Mouse (Mus musculus): ENCODE results near the gene Pi4kb.
A peak's percentile ranks its signal among the peaks of the same experiment; 100 is the strongest.
"Not testable (repeated sequence)": the region's sequence is repeated elsewhere in the genome, so short reads cannot be mapped to it uniquely, and the experiment has no call there.

The Pi4kb gene

GRCm38 (mm10) chr3:94974528-94975422 is at the start of gene Pi4kb:
Gene Pi4kb (plus strand): TSS chr3:94974731.
- ATAC-seq (ENCODE audit: low TSS enrichment): peak; percentile 87

GRCm38 (mm10) chr3:94926301-94926736 is 48.2 kb upstream of the Pi4kb start:
- not testable (repeated sequence) for ATAC-seq (ENCODE audit: low TSS enrichment)

- ATAC-seq (ENCODE audit: low TSS enrichment): not testable (repeated sequence)
These were observed 45.6 kb upstream of the Pi4kb start for GRCm38 (mm10) chr3:94928979-94929378.

- ATAC-seq (ENCODE audit: low TSS enrichment): not testable (repeated sequence)
These were observed 43.9 kb upstream of the Pi4kb start for GRCm38 (mm10) chr3:94930386-94931266.

GRCm38 (mm10) chr3:94931427-94932082 is 43.0 kb upstream of the Pi4kb start:
- ATAC-seq (ENCODE audit: low TSS enrichment): not testable (repeated sequence)

GRCm38 (mm10) chr3:94932279-94932678 is 42.3 kb upstream of the Pi4kb start:
- not testable (repeated sequence) for ATAC-seq (ENCODE audit: low TSS enrichment)

- peak; percentile 67; the same call in 1 of the 2 replicates for ATAC-seq (ENCODE audit: low TSS enrichment)
These were observed 41.5 kb upstream of the Pi4kb start, which contains the start of gene Selenbp1 for GRCm38 (mm10) chr3:94932809-94933564. Gene Selenbp1 (plus strand): TSS chr3:94933056.

GRCm38 (mm10) chr3:94933604-94934003 is 40.9 kb upstream of the Pi4kb start:
- not testable (repeated sequence) for ATAC-seq (ENCODE audit: low TSS enrichment)

- not testable (repeated sequence) for ATAC-seq (ENCODE audit: low TSS enrichment)
These were observed 40.0 kb upstream of the Pi4kb start for GRCm38 (mm10) chr3:94934564-94934963.

- ATAC-seq (ENCODE audit: low TSS enrichment): not testable (repeated sequence)
These were observed 39.2 kb upstream of the Pi4kb start for GRCm38 (mm10) chr3:94935332-94935731.

GRCm38 (mm10) chr3:94936147-94936546 is 38.4 kb upstream of the Pi4kb start:
- not testable (repeated sequence) for ATAC-seq (ENCODE audit: low TSS enrichment)

GRCm38 (mm10) chr3:94937194-94937593 is 37.3 kb upstream of the Pi4kb start:
- ATAC-seq (ENCODE audit: low TSS enrichment): not testable (repeated sequence)

- not testable (repeated sequence) for ATAC-seq (ENCODE audit: low TSS enrichment)
These were observed 34.5 kb upstream of the Pi4kb start for GRCm38 (mm10) chr3:94940033-94940432.

- ATAC-seq (ENCODE audit: low TSS enrichment): not testable (repeated sequence)
These were observed 32.1 kb upstream of the Pi4kb start for GRCm38 (mm10) chr3:94942211-94942967.

GRCm38 (mm10) chr3:94943706-94944105 is 30.8 kb upstream of the Pi4kb start:
- ATAC-seq (ENCODE audit: low TSS enrichment): peak; percentile 65; the same call in 1 of the 2 replicates

GRCm38 (mm10) chr3:94948066-94948614 is 26.4 kb upstream of the Pi4kb start:
- no peak for ATAC-seq (ENCODE audit: low TSS enrichment)

- no peak for ATAC-seq (ENCODE audit: low TSS enrichment)
These were observed 24.9 kb upstream of the Pi4kb start for GRCm38 (mm10) chr3:94949645-94950044.

- no peak for ATAC-seq (ENCODE audit: low TSS enrichment)
These were observed 21.7 kb upstream of the Pi4kb start for GRCm38 (mm10) chr3:94952806-94953205.

- no peak for ATAC-seq (ENCODE audit: low TSS enrichment)
These were observed 21.2 kb upstream of the Pi4kb start for GRCm38 (mm10) chr3:94953384-94953763.

Data from frontal cortex, adult (tissue).